In the genomic region with DNA sequence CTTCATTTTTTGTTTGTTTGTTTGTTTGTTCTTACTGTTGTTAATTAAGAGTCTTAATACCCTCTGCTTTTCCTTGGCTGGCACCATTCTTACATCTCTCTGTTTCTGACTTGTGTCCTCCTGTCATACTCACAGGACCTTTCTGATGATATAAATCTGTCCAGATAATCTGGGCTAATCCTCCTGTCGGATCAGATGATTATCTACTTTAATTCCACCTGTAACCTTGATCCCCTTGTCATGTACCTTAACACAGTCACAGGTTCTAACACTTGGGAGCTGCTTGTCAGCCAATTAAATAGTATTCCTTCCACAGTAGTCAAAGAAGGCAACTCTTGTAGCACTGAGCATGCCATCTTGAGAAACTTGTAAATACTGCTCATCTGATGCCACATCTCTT, we compare ENCODE assay signal across 16 mouse cellular contexts.
"Had no signal": no experiment of that assay in that cellular context is flagged by ENCODE, and none has a peak within 500 bp of the region (broad histone marks: within the 10 kb centered on the region; RNA-seq: fewer than 3 reads in every experiment).

No protein-coding gene starts in this region.

- H3K9ac ChIP-seq: intestine, embryonic 15.5 days; limb, embryonic 15.5 days; lung, embryonic 14.5 days; neural tube, embryonic 13.5 days had no signal

- H3K9me3 ChIP-seq: intestine, embryonic 15.5 days; limb, embryonic 15.5 days; midbrain, embryonic 10.5 days; neural tube, embryonic 13.5 days had no signal

- H3K4me2 ChIP-seq: intestine, embryonic 15.5 days; limb, embryonic 15.5 days; lung, embryonic 14.5 days; neural tube, embryonic 13.5 days had no signal

- H3K4me1 ChIP-seq: midbrain, embryonic 10.5 days; neural tube, embryonic 13.5 days had no signal

- H3K27me3 ChIP-seq: intestine, embryonic 15.5 days; limb, embryonic 15.5 days; neural tube, embryonic 13.5 days had no signal

- H3K4me3 ChIP-seq: intestine, embryonic 15.5 days; layer of hippocampus, adult 2 months; limb, embryonic 15.5 days; midbrain, embryonic 10.5 days; neural tube, embryonic 13.5 days had no signal

- DNase-seq: kidney, adult 18-20 months; kidney, postnatal 10 days; kidney, postnatal 4 days; lung, embryonic 14.5 days; lung, postnatal 10 days; lung, postnatal 4 days; right cerebral cortex, postnatal 4 days; spleen, adult 18-20 months; thymus, adult 18-20 months; thymus, postnatal 14 days had no signal

- ATAC-seq: intestine, embryonic 15.5 days; midbrain, embryonic 16.5 days had no signal

- H3K36me3 ChIP-seq: intestine, embryonic 15.5 days; limb, embryonic 15.5 days; neural tube, embryonic 13.5 days had no signal

- H3K27ac ChIP-seq: intestine, embryonic 15.5 days; layer of hippocampus, adult 2 months; limb, embryonic 15.5 days; midbrain, embryonic 10.5 days; neural tube, embryonic 13.5 days had no signal
